Mouse (Mus musculus) midbrain, embryonic 10.5 days (tissue): ENCODE results near the gene Bicdl2. TPM values are rescaled to one million over a fixed set of nuclear protein-coding genes. Genes with fewer than 3 reads are reported as not detected.

Experiments
- DNase-seq: peaks from one replicate; pipeline ENCODE4 v3.0.0-alpha.2; 2017; ENCODE audit warnings: low spot score
- H3K27ac ChIP-seq: fragments of 300-500 bp; sonication (generic); replicated peaks from 2 replicates; pipeline ENCODE4 v1.5.1; 2016; ENCODE audit warnings: mild to moderate bottlenecking
- H3K27me3 ChIP-seq: fragments of 300-500 bp; sonication (generic); 2 replicates; pipeline ENCODE4 v1.6.1; 2016; ENCODE audit warnings: low read depth, mild to moderate bottlenecking; ENCODE audit not compliant: poor library complexity, severe bottlenecking
- H3K36me3 ChIP-seq: fragments of 300-500 bp; sonication (generic); 2 replicates; pipeline ENCODE4 v1.6.1; 2016; ENCODE audit warnings: mild to moderate bottlenecking, moderate library complexity
- H3K4me1 ChIP-seq: fragments of 300-500 bp; sonication (generic); 2 replicates; pipeline ENCODE4 v1.6.1; 2016
- H3K4me3 ChIP-seq: fragments of 300-500 bp; sonication (generic); 2 replicates; pipeline ENCODE4 v1.5.1; 2016; ENCODE audit warnings: mild to moderate bottlenecking, moderate library complexity
- H3K9me3 ChIP-seq: fragments of 300-500 bp; sonication (generic); replicated peaks from 2 replicates; pipeline ENCODE4 v1.6.1; 2016; ENCODE audit warnings: mild to moderate bottlenecking
- WGBS: fragments of 180-500 bp; shearing (Covaris S2); methylation state at CpG from one replicate; pipeline ENCODE4 v1.1.7; 2016; 5-methylcytosine and 5-hydroxymethylcytosine counted together
- polyA plus RNA-seq: library from polyadenylated mRNA; unstranded; fragments of >200 nt; fragmentation: Nextera tagmentation; extraction: Ambion mirVana; gene quantifications from 2 replicates; pipeline ENCODE4 v1.2.1, GENCODE M21; 2016

Bicdl2 gene
- polyA plus RNA-seq, 1 experiment from 2014 or later = 0.32 TPM

GRCm38 (mm10) chr17:23676473-23677031 lies 16.2 kb downstream of the Bicdl2 start:
- peak; percentile 51 for DNase-seq
- WGBS = under 1% methylated on average over 37 of the region's 37 CpGs
- H3K4me3 ChIP-seq = peak overlapping the region; percentile 67
- H3K27ac ChIP-seq = peak overlapping the region; percentile 59
- H3K27me3 ChIP-seq = peaks cover 75% of the 10 kb centered on the region
- H3K36me3 ChIP-seq = no peaks in the 10 kb centered on the region
- peaks cover 68% of the 10 kb centered on the region for H3K4me1 ChIP-seq
- H3K9me3 ChIP-seq = no peaks in the 10 kb centered on the region

GRCm38 (mm10) chr17:23677236-23677679 lies 17.0 kb downstream of the Bicdl2 start, which contains the start of gene Tnfrsf12a:
TSS of gene Tnfrsf12a (minus strand) at chr17:23677468.
- Histone ChIP-seq H3K4me1 (peaks cover 63% of the 10 kb centered on the region), H3K27me3 (peaks cover 82% of the 10 kb centered on the region), H3K9me3 (no peaks in the 10 kb centered on the region), H3K27ac (peak within 1 kb of the TSS; percentile 59), H3K4me3 (peak within 1 kb of the TSS; percentile 67), H3K36me3 (no peaks in the 10 kb centered on the region)
- WGBS = under 1% methylated on average over 34 of the region's 34 CpGs
- peak; percentile 84 for DNase-seq

GRCm38 (mm10) chr17:23679127-23679835 lies 19.0 kb downstream of the Bicdl2 start, which contains the start of gene Cldn6:
TSS of gene Cldn6 (plus strand) at chr17:23679249.
- WGBS = 1% methylated on average over 38 of the region's 38 CpGs
- Histone ChIP-seq H3K4me1 (peaks cover 65% of the 10 kb centered on the region), H3K36me3 (no peaks in the 10 kb centered on the region), H3K9me3 (no peaks in the 10 kb centered on the region), H3K27me3 (peaks cover 98% of the 10 kb centered on the region), H3K27ac (no peak within 1 kb of the TSS), H3K4me3 (peak within 1 kb of the TSS; percentile 44)
- DNase-seq = no peak

- H3K27me3 ChIP-seq = peaks cover 98% of the 10 kb centered on the region
- H3K4me3 ChIP-seq = no peak overlapping the region
Measured at GRCm38 (mm10) chr17:23680336-23680735, 20.0 kb downstream of the Bicdl2 start.

GRCm38 (mm10) chr17:23681086-23681485 lies 20.8 kb downstream of the Bicdl2 start:
- Histone ChIP-seq H3K36me3 (no peaks in the 10 kb centered on the region), H3K9me3 (no peaks in the 10 kb centered on the region), H3K4me1 (peaks cover 52% of the 10 kb centered on the region), H3K27me3 (peaks cover 92% of the 10 kb centered on the region), H3K4me3 (no peak overlapping the region), H3K27ac (no peak overlapping the region)
- 81% methylated on average over 10 of the region's 10 CpGs for WGBS
- no peak for DNase-seq

More at GRCm38 (mm10) chr17:23680336-23680735, 20.0 kb downstream of the Bicdl2 start:
- peaks cover 60% of the 10 kb centered on the region for H3K4me1 ChIP-seq
- no peak overlapping the region for H3K27ac ChIP-seq
- H3K36me3 ChIP-seq = no peaks in the 10 kb centered on the region
- H3K9me3 ChIP-seq = no peaks in the 10 kb centered on the region
- WGBS = 75% methylated on average over 9 of the region's 9 CpGs
- no peak for DNase-seq

- no peak overlapping the region for H3K27ac ChIP-seq
- H3K27me3 ChIP-seq = peaks cover 82% of the 10 kb centered on the region
- DNase-seq = no peak
- no peaks in the 10 kb centered on the region for H3K9me3 ChIP-seq
- 71% methylated on average over 4 of the region's 4 CpGs for WGBS
- peaks cover 42% of the 10 kb centered on the region for H3K4me1 ChIP-seq
- no peak overlapping the region for H3K4me3 ChIP-seq
- H3K36me3 ChIP-seq = no peaks in the 10 kb centered on the region
Measured at GRCm38 (mm10) chr17:23682092-23682491, 21.8 kb downstream of the Bicdl2 start.

- Histone ChIP-seq H3K9me3 (no peaks in the 10 kb centered on the region), H3K4me3 (no peak overlapping the region), H3K4me1 (peaks cover 38% of the 10 kb centered on the region), H3K27ac (no peak overlapping the region), H3K36me3 (no peaks in the 10 kb centered on the region), H3K27me3 (peaks cover 79% of the 10 kb centered on the region)
- DNase-seq = no peak
- 73% methylated on average over 3 of the region's 3 CpGs for WGBS
Measured at GRCm38 (mm10) chr17:23682530-23682929, 22.2 kb downstream of the Bicdl2 start.

GRCm38 (mm10) chr17:23683226-23683625 lies 22.9 kb downstream of the Bicdl2 start:
- DNase-seq = no peak
- 17% methylated on average over 15 of the region's 15 CpGs for WGBS
- H3K4me3 ChIP-seq = peak overlapping the region; percentile 26; the same call in 1 of the 2 replicates
- no peaks in the 10 kb centered on the region for H3K36me3 ChIP-seq
- H3K27me3 ChIP-seq = peaks cover 72% of the 10 kb centered on the region
- peaks cover 35% of the 10 kb centered on the region for H3K4me1 ChIP-seq
- H3K9me3 ChIP-seq = no peaks in the 10 kb centered on the region
- H3K27ac ChIP-seq = 0 out of 2 replicates have a peak overlapping the region, but pooled peaks have one; percentile 28

- H3K4me1 ChIP-seq = peaks cover 34% of the 10 kb centered on the region
- no peaks in the 10 kb centered on the region for H3K9me3 ChIP-seq
- H3K27me3 ChIP-seq = peaks cover 64% of the 10 kb centered on the region
- WGBS = 13% methylated on average over 15 of the region's 15 CpGs
- peak within 1 kb of the TSS; percentile 38; the same call in 1 of the 2 replicates for H3K27ac ChIP-seq
- H3K4me3 ChIP-seq = peak within 1 kb of the TSS; percentile 26
- no peak for DNase-seq
- H3K36me3 ChIP-seq = no peaks in the 10 kb centered on the region
Measured at GRCm38 (mm10) chr17:23683856-23684672, 23.8 kb downstream of the Bicdl2 start, which contains the start of gene Cldn9. TSS of gene Cldn9 (minus strand) at chr17:23684026.

GRCm38 (mm10) chr17:23694491-23694890 lies 34.2 kb downstream of the Bicdl2 start:
- Histone ChIP-seq H3K4me3 (no peak overlapping the region), H3K36me3 (no peaks in the 10 kb centered on the region), H3K9me3 (no peaks in the 10 kb centered on the region), H3K27me3 (peaks cover 33% of the 10 kb centered on the region), H3K4me1 (peaks cover 11% of the 10 kb centered on the region), H3K27ac (no peak overlapping the region)
- 69% methylated on average over 1 of the region's 1 CpGs for WGBS
- DNase-seq = no peak

- H3K27ac ChIP-seq = no peak overlapping the region
Measured at GRCm38 (mm10) chr17:23695801-23696200, 35.5 kb downstream of the Bicdl2 start.

More at GRCm38 (mm10) chr17:23695801-23696200, 35.5 kb downstream of the Bicdl2 start:
- H3K4me3 ChIP-seq = no peak overlapping the region
- WGBS = 23% methylated on average over 3 of the region's 3 CpGs
- H3K36me3 ChIP-seq = no peaks in the 10 kb centered on the region
- no peaks in the 10 kb centered on the region for H3K9me3 ChIP-seq
- DNase-seq = no peak
- H3K4me1 ChIP-seq = peaks cover 16% of the 10 kb centered on the region
- peaks cover 45% of the 10 kb centered on the region for H3K27me3 ChIP-seq
